Mouse (Mus musculus) right cerebral cortex, postnatal 10 days (tissue): ENCODE data around the gene Tex46.

Experiments
- DNase-seq, 2 experiments: peaks; one replicate each; pipeline ENCODE4 v3.0.0; 2021; ENCODE audit warnings: low spot score in 2 of 2

Tex46 gene

GRCm38 (mm10) chr4:136610387-136610856, at the start of gene Tex46:
Tex46 (plus strand) TSS chr4:136610437.
- DNase-seq = no peak

- no peak for DNase-seq
Observed at GRCm38 (mm10) chr4:136562755-136563154, 47.5 kb upstream of the Tex46 start.

- DNase-seq = no peak
Observed at GRCm38 (mm10) chr4:136568629-136569028, 41.6 kb upstream of the Tex46 start.

- DNase-seq = no peak
Observed at GRCm38 (mm10) chr4:136569998-136570397, 40.2 kb upstream of the Tex46 start.

- DNase-seq = no peak
Observed at GRCm38 (mm10) chr4:136581885-136582284, 28.4 kb upstream of the Tex46 start.

- no peak for DNase-seq
Observed at GRCm38 (mm10) chr4:136587221-136587827, 22.9 kb upstream of the Tex46 start.

- DNase-seq = no peak
Observed at GRCm38 (mm10) chr4:136588003-136588402, 22.2 kb upstream of the Tex46 start.

- DNase-seq = no peak
Observed at GRCm38 (mm10) chr4:136592111-136592510, 18.1 kb upstream of the Tex46 start.

- DNase-seq = no peak
Observed at GRCm38 (mm10) chr4:136594006-136594405, 16.2 kb upstream of the Tex46 start.

GRCm38 (mm10) chr4:136595221-136595620, 15.0 kb upstream of the Tex46 start:
- no peak for DNase-seq

GRCm38 (mm10) chr4:136598268-136598876, 11.9 kb upstream of the Tex46 start:
- no peak for DNase-seq

GRCm38 (mm10) chr4:136599869-136600268, 10.4 kb upstream of the Tex46 start:
- DNase-seq = no peak

- no peak for DNase-seq
Observed at GRCm38 (mm10) chr4:136600536-136600935, 9.7 kb upstream of the Tex46 start.

GRCm38 (mm10) chr4:136601476-136601875, 8.8 kb upstream of the Tex46 start:
- DNase-seq = peak; percentile 82 to 83

- peak; percentile 44 to 54 for DNase-seq
Observed at GRCm38 (mm10) chr4:136602018-136602554, 8.2 kb upstream of the Tex46 start.

GRCm38 (mm10) chr4:136602568-136602967, 7.7 kb upstream of the Tex46 start, which contains the start of gene Kdm1a:
Kdm1a (minus strand) TSS chr4:136602723.
- peak; percentile 96 to 97 for DNase-seq

- no peak for DNase-seq
Observed at GRCm38 (mm10) chr4:136605756-136606485, 4.3 kb upstream of the Tex46 start.

- DNase-seq = peak in 1 of 2 experiments; percentile 62
Observed at GRCm38 (mm10) chr4:136613657-136614056, 3.4 kb downstream of the Tex46 start.

- peak in 1 of 2 experiments; percentile 59 for DNase-seq
Observed at GRCm38 (mm10) chr4:136621336-136621735, 11.1 kb downstream of the Tex46 start.

- no peak for DNase-seq
Observed at GRCm38 (mm10) chr4:136621956-136622355, 11.7 kb downstream of the Tex46 start.

GRCm38 (mm10) chr4:136622388-136622787, 12.2 kb downstream of the Tex46 start, which contains the start of gene Lactbl1:
Lactbl1 (plus strand) TSS chr4:136622621.
- no peak for DNase-seq

- no peak for DNase-seq
Observed at GRCm38 (mm10) chr4:136626590-136626989, 16.4 kb downstream of the Tex46 start.
